Mouse (Mus musculus): ENCODE results near the gene Lamp2. TPM values are rescaled to one million over a fixed set of nuclear protein-coding genes. Genes with fewer than 3 reads are reported as not detected.

The Lamp2 gene
- 92.5 and 104 TPM in 2 replicates for polyA plus RNA-seq (2012; rRNA removed)

DNA sequence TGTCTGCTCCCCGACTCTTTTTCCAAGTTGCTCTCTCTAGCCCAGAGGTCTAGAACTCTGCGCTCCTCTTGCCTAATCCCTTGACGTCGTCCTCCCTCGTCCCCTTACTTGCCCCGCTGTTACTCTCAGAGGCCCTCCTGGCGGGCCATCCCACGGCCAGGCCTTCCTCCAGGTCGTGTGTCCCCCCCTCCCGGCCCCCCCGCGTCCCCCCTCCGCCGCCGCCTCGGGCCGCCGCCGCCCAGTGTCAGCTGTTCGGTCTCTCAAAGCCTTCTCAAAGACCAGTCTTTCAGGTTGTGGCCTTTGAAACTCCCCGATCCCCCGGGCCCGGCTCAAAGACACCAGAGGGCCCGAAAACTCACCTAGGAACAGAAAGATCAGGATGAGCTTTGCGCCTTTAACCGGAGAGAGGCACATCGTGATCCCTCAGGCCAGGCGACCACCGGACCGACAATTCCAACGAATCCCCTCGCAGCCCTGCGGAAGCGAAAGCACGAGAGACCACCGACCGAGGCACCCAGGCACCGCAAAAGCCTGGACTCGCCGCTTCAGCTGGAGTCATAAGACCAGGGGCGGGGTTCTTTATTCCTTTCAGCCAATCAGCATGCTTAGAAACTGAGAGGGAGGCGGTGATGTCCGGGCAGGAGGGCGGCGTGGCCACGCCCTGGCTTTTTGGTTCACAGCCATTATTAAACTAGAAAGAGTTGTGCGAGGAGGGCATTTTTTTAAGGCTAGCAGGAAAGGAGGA is at the start of gene Lamp2:
TSS of gene Lamp2 (minus strand) at position 565 of the 745 bp plus-strand sequence.

Other genes with a start within 250 kb of the Lamp2 start
- gene Tmem255a, start 204.0 kb downstream of the Lamp2 start, polyA plus RNA-seq (2012; rRNA removed) = 1.1 TPM in 2 replicates
- gene Atp1b4, start 140.3 kb downstream of the Lamp2 start, polyA plus RNA-seq (2012; rRNA removed) = 0.04 TPM in 1 of 2 replicates, not detected in the other
- gene Cul4b, start 119.7 kb upstream of the Lamp2 start, polyA plus RNA-seq (2012; rRNA removed) = 4.3 and 4.6 TPM in 2 replicates
- gene Mcts1, start 144.1 kb upstream of the Lamp2 start, polyA plus RNA-seq (2012; rRNA removed) = 26.4 and 26.9 TPM in 2 replicates
- 8.9 and 9.2 TPM in 2 replicates for gene C1galt1c1, start 178.6 kb upstream of the Lamp2 start, polyA plus RNA-seq (2012; rRNA removed)